17 mouse cellular contexts compared by ENCODE assay signal in the genomic region with DNA sequence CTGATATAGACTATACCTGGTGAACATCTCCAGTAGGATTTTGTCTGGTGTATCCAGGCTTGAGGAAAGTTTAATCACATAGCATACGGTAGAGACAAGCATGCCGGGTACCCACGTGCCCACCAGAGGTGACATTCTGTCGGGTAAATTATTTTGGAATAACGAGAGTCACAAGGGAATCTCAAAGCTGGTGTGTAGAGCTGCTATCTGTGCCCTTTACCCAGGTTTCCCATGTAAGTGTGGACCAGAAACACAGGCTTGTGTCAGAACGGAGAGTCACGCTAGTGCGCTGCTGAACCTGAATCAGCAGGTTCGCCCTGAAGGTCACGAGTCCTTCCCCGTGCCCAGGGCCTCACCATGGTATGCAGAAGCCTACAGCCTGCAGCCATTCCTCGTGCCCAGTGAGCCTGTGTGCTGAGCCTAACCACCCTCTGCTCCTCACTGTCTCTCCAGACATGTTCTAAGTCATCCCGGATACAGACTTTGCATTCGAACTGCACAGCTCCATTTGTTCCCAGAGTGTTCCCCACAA. TPM values are rescaled to one million over a fixed set of nuclear protein-coding genes. Genes with fewer than 3 reads are reported as not detected.
DNase-seq lines count a peak whose midpoint lies in the region; ATAC-seq and TF ChIP-seq lines count a peak whose summit lies in the region.
"Had no signal": no experiment of that assay in that cellular context is flagged by ENCODE, and none has a peak within 500 bp of the region (broad histone marks: within the 10 kb centered on the region; RNA-seq: fewer than 3 reads in every experiment).

No protein-coding gene starts in this region.

- no peak for DNase-seq in heart, embryonic 10.5 days (ENCODE audit: low spot score)
- no peak for DNase-seq in heart, adult 9 months (ENCODE audit: low spot score in 2 of 2)
- peak; percentile 44 for DNase-seq in urinary bladder, postnatal 14 days (ENCODE audit: low spot score)
- no peak for DNase-seq in urinary bladder, postnatal 10 days (ENCODE audit: low spot score)
- peak; percentile 27 for DNase-seq in kidney, postnatal 0 days (ENCODE audit: low spot score)
- DNase-seq in thymus, postnatal 10 days (ENCODE audit: low spot score in 2 of 2): no peak
- no peak for DNase-seq in right cerebral cortex, postnatal 4 days
- DNase-seq: cerebellum, postnatal 10 days; lung, postnatal 36 days; right cerebral cortex, adult 18-20 months had no signal

- 67% methylated on average over 14 of the region's 14 CpGs for WGBS in heart, embryonic 10.5 days
- WGBS in kidney, postnatal 0 days: 65% methylated on average over 14 of the region's 14 CpGs
- WGBS in hindbrain, embryonic 12.5 days: 80% methylated on average over 14 of the region's 14 CpGs

- H3K4me1 ChIP-seq in heart, embryonic 10.5 days: peaks cover 94% of the 10 kb centered on the region
- peaks cover 45% of the 10 kb centered on the region for H3K4me1 ChIP-seq in kidney, postnatal 0 days (replicated peaks; ENCODE audit: insufficient read depth, low read length)
- H3K4me1 ChIP-seq in hindbrain, embryonic 12.5 days: peaks cover 40% of the 10 kb centered on the region

- H3K36me3 ChIP-seq in heart, embryonic 10.5 days: peaks cover 16% of the 10 kb centered on the region; the same call in 1 of the 2 replicates
- no peaks in the 10 kb centered on the region for H3K36me3 ChIP-seq in kidney, postnatal 0 days (ENCODE audit: insufficient read depth, low read length)
- no peaks in the 10 kb centered on the region for H3K36me3 ChIP-seq in hindbrain, embryonic 12.5 days
- H3K36me3 ChIP-seq: embryonic facial prominence, embryonic 12.5 days; G1E; liver, embryonic 15.5 days; neural tube, embryonic 15.5 days had no signal

- H3K9me3 ChIP-seq in heart, embryonic 10.5 days: no peaks in the 10 kb centered on the region
- no peaks in the 10 kb centered on the region for H3K9me3 ChIP-seq in kidney, postnatal 0 days (replicated peaks; ENCODE audit: low read length)
- H3K9me3 ChIP-seq in hindbrain, embryonic 12.5 days (replicated peaks): no peaks in the 10 kb centered on the region
- H3K9me3 ChIP-seq: embryonic facial prominence, embryonic 12.5 days; forebrain, embryonic 13.5 days; liver, embryonic 15.5 days; neural tube, embryonic 15.5 days had no signal

- no peak for TF ChIP-seq CTCF in kidney, postnatal 0 days (IDR thresholded peaks at IDR 0.05; ENCODE audit: low read depth)

- H3K27ac ChIP-seq in heart, embryonic 10.5 days: peak overlapping the region; percentile 73
- peak overlapping the region; percentile 51 for H3K27ac ChIP-seq in kidney, postnatal 0 days
- H3K27ac ChIP-seq in hindbrain, embryonic 12.5 days: no peak overlapping the region
- H3K27ac ChIP-seq: embryonic facial prominence, embryonic 12.5 days; forebrain, embryonic 13.5 days; liver, embryonic 15.5 days; neural tube, embryonic 15.5 days had no signal

- ATAC-seq in kidney, postnatal 0 days (replicated peaks; ENCODE audit: low FRiP score, low read depth): peak; percentile 61; the same call in 1 of the 2 replicates
- no peak for ATAC-seq in hindbrain, embryonic 12.5 days (ENCODE audit: low FRiP score)
- ATAC-seq: forebrain, embryonic 13.5 days had no signal

- no peak overlapping the region for H3K9ac ChIP-seq in kidney, postnatal 0 days (ENCODE audit: low read depth, low read length)
- H3K9ac ChIP-seq in hindbrain, embryonic 12.5 days: no peak overlapping the region
- H3K9ac ChIP-seq: embryonic facial prominence, embryonic 12.5 days; forebrain, embryonic 13.5 days; liver, embryonic 15.5 days; neural tube, embryonic 15.5 days had no signal

- no peak overlapping the region for H3K4me2 ChIP-seq in kidney, postnatal 0 days (ENCODE audit: low read length)
- no peak overlapping the region for H3K4me2 ChIP-seq in hindbrain, embryonic 12.5 days (replicated peaks)
- H3K4me2 ChIP-seq: embryonic facial prominence, embryonic 12.5 days; forebrain, embryonic 13.5 days; liver, embryonic 15.5 days; neural tube, embryonic 15.5 days had no signal

- H3K27me3 ChIP-seq in heart, embryonic 10.5 days (ENCODE audit: insufficient read depth, poor library complexity, severe bottlenecking): no peaks in the 10 kb centered on the region
- H3K27me3 ChIP-seq in kidney, postnatal 0 days (ENCODE audit: insufficient read depth, low read length): no peaks in the 10 kb centered on the region
- H3K27me3 ChIP-seq in hindbrain, embryonic 12.5 days: peaks cover 25% of the 10 kb centered on the region

- H3K4me3 ChIP-seq in heart, embryonic 10.5 days: no peak overlapping the region
- no peak overlapping the region for H3K4me3 ChIP-seq in kidney, postnatal 0 days (replicated peaks; ENCODE audit: low read depth, low read length)
- no peak overlapping the region for H3K4me3 ChIP-seq in hindbrain, embryonic 12.5 days
- H3K4me3 ChIP-seq: embryonic facial prominence, embryonic 12.5 days; forebrain, embryonic 13.5 days; liver, embryonic 15.5 days; neural tube, embryonic 15.5 days had no signal

RNA-seq across cellular contexts. Expression of gene Bmp7, which starts 10.2 kb away (rescaled TPM):
- polyA plus RNA-seq in heart, embryonic 10.5 days (2016; fragmentation: Nextera tagmentation; extraction: Ambion mirVana): 49.5 and 70.0 TPM in 2 replicates
- polyA plus RNA-seq in kidney, postnatal 0 days (2015; fragmentation: Nextera tagmentation; extraction: Ambion mirVana): 33.7 and 35.8 TPM in 2 replicates
- polyA plus RNA-seq in hindbrain, embryonic 12.5 days (2016; fragmentation: Nextera tagmentation; extraction: Ambion mirVana): 18.3 and 19.0 TPM in 2 replicates
- polyA plus RNA-seq: G1E had no signal

RNA-seq across cellular contexts. Expression of gene Spo11, which starts 47.5 kb away (rescaled TPM):
- polyA plus RNA-seq in heart, embryonic 10.5 days (2016; fragmentation: Nextera tagmentation; extraction: Ambion mirVana): 0.06 and 0.20 TPM in 2 replicates
- polyA plus RNA-seq in kidney, postnatal 0 days (2015; fragmentation: Nextera tagmentation; extraction: Ambion mirVana): 0.10 and 0.11 TPM in 2 replicates
- polyA plus RNA-seq in hindbrain, embryonic 12.5 days (2016; fragmentation: Nextera tagmentation; extraction: Ambion mirVana): 0.50 and 0.93 TPM in 2 replicates
- polyA plus RNA-seq: C2C12; G1E; liver, embryonic 15.5 days had no signal

Comparison
In these comparisons a context has a peak if more than half of its experiments do, and no peak if none do; other contexts are left out.
1. DNase-seq: peak in urinary bladder, postnatal 14 days (single experiment) and kidney, postnatal 0 days (single experiment); none in heart, embryonic 10.5 days (single experiment), heart, adult 9 months (0 of 2), urinary bladder, postnatal 10 days (single experiment), thymus, postnatal 10 days (0 of 2) and right cerebral cortex, postnatal 4 days (single experiment).